ENCODE assay signal across 8 mouse cellular contexts in genomic region chr5:125407020-125407830, GRCm38 (mm10). TPM values are rescaled to one million over a fixed set of nuclear protein-coding genes. Genes with fewer than 3 reads are reported as not detected.
DNase-seq lines count a peak whose midpoint lies in the region; ATAC-seq and TF ChIP-seq lines count a peak whose summit lies in the region.

No protein-coding gene starts in this region.

- H3K27me3 ChIP-seq in heart, embryonic 11.5 days (ENCODE audit: control insufficient read depth, insufficient read depth, low read length) = no peaks in the 10 kb centered on the region
- no peaks in the 10 kb centered on the region for H3K27me3 ChIP-seq in heart, postnatal 0 days (ENCODE audit: control insufficient read depth, insufficient read depth, low read length)
- peaks cover 8% of the 10 kb centered on the region; the same call in 1 of the 2 replicates for H3K27me3 ChIP-seq in midbrain, embryonic 10.5 days (ENCODE audit: low read depth, poor library complexity, severe bottlenecking)

- WGBS in heart, embryonic 11.5 days (ENCODE audit: insufficient replicate concordance) = 54% methylated on average over 13 of the region's 13 CpGs
- WGBS in heart, postnatal 0 days = 58% methylated on average over 13 of the region's 13 CpGs
- 56% methylated on average over 13 of the region's 13 CpGs for WGBS in midbrain, embryonic 10.5 days

- H3K4me3 ChIP-seq in heart, embryonic 11.5 days (ENCODE audit: low read depth, low read length) = peak overlapping the region; percentile 70
- H3K4me3 ChIP-seq in ES-E14 (ENCODE audit: insufficient read depth in 1 of 2, low read depth in 1 of 2, low read length in 2 of 2, poor library complexity in 1 of 2, severe bottlenecking in 1 of 2) = peak overlapping the region; percentile 50 to 83
- peak overlapping the region; percentile 62 for H3K4me3 ChIP-seq in heart, postnatal 0 days (ENCODE audit: low read depth, low read length)
- H3K4me3 ChIP-seq in midbrain, embryonic 10.5 days = peak overlapping the region; percentile 61

- peak overlapping the region; percentile 70; the same call in 1 of the 2 replicates for H3K9ac ChIP-seq in heart, embryonic 11.5 days (ENCODE audit: low read depth, low read length)
- no peak overlapping the region for H3K9ac ChIP-seq in ES-E14 (ENCODE audit: insufficient read depth, low read depth, low read length, poor library complexity, severe bottlenecking)
- peak overlapping the region; percentile 70; the same call in 1 of the 2 replicates for H3K9ac ChIP-seq in heart, postnatal 0 days (replicated peaks; ENCODE audit: low read depth, low read length)

- no peak for TF ChIP-seq CTCF in heart, postnatal 0 days (IDR thresholded peaks at IDR 0.05; ENCODE audit: low read depth)

- in situ Hi-C loops in ES-E14 (cut with MboI; ENCODE audit: low sequenced_read_pairs in 2 of 2, unreplicated experiment in 2 of 2) = no loop called here

- no peak for TF ChIP-seq EP300 in heart, postnatal 0 days (IDR thresholded peaks at IDR 0.05; ENCODE audit: low read depth)

- H3K27ac ChIP-seq in heart, embryonic 11.5 days (ENCODE audit: low read depth, low read length) = peak overlapping the region; percentile 86; the same call in 1 of the 2 replicates
- no peak overlapping the region for H3K27ac ChIP-seq in ES-E14 (ENCODE audit: insufficient read depth, low read depth, low read length, poor library complexity, severe bottlenecking)
- H3K27ac ChIP-seq in heart, postnatal 0 days (ENCODE audit: low read depth) = peak overlapping the region; percentile 95
- peak overlapping the region; percentile 74 for H3K27ac ChIP-seq in midbrain, embryonic 10.5 days (replicated peaks)

- H3K4me2 ChIP-seq in heart, embryonic 11.5 days = peak overlapping the region; percentile 85
- H3K4me2 ChIP-seq in heart, postnatal 0 days (ENCODE audit: low read depth, low read length) = peak overlapping the region; percentile 70

- H3K9me3 ChIP-seq in heart, embryonic 11.5 days (replicated peaks; ENCODE audit: control insufficient read depth, low read length) = no peaks in the 10 kb centered on the region
- no peaks in the 10 kb centered on the region for H3K9me3 ChIP-seq in ES-E14 (ENCODE audit: control insufficient read depth, insufficient read depth, low read depth, low read length)
- no peaks in the 10 kb centered on the region for H3K9me3 ChIP-seq in heart, postnatal 0 days (replicated peaks; ENCODE audit: control insufficient read depth, low read length)
- H3K9me3 ChIP-seq in midbrain, embryonic 10.5 days (replicated peaks) = no peaks in the 10 kb centered on the region

- H3K36me3 ChIP-seq in heart, embryonic 11.5 days (ENCODE audit: control insufficient read depth, insufficient read depth, low read length) = no peaks in the 10 kb centered on the region
- no peaks in the 10 kb centered on the region for H3K36me3 ChIP-seq in ES-E14 (ENCODE audit: control insufficient read depth, insufficient read depth, low read length, poor library complexity, severe bottlenecking)
- no peaks in the 10 kb centered on the region for H3K36me3 ChIP-seq in heart, postnatal 0 days (replicated peaks; ENCODE audit: control insufficient read depth, insufficient read depth, low read length)
- H3K36me3 ChIP-seq in midbrain, embryonic 10.5 days = no peaks in the 10 kb centered on the region

- H3K4me1 ChIP-seq in heart, embryonic 11.5 days (ENCODE audit: control insufficient read depth, insufficient read depth, low read length) = peaks cover 13% of the 10 kb centered on the region
- peaks cover 0 to 18% of the 10 kb centered on the region in 2 experiments; a peak in 1 of 4 replicates for H3K4me1 ChIP-seq in ES-E14 (ENCODE audit: control insufficient read depth in 2 of 2, insufficient read depth in 2 of 2, low read length in 2 of 2, poor library complexity in 1 of 2)
- H3K4me1 ChIP-seq in heart, postnatal 0 days (ENCODE audit: control insufficient read depth, insufficient read depth) = peaks cover 8% of the 10 kb centered on the region; the same call in 1 of the 2 replicates
- H3K4me1 ChIP-seq in midbrain, embryonic 10.5 days = peaks cover 54% of the 10 kb centered on the region

- ATAC-seq in heart, embryonic 11.5 days (replicated peaks; ENCODE audit: insufficient number of reproducible peaks, low FRiP score, low TSS enrichment) = no peak
- ATAC-seq in heart, postnatal 0 days (ENCODE audit: insufficient read depth, low read depth) = no peak

- DNase-seq in heart, postnatal 4 days = no peak
- no peak for DNase-seq in ES-E14 (ENCODE audit: low read depth, low spot score)
- DNase-seq in heart, postnatal 0 days (ENCODE audit: low spot score) = no peak
- no peak for DNase-seq in midbrain, embryonic 10.5 days (ENCODE audit: low spot score)
- DNase-seq in right cerebral cortex, postnatal 14 days = no peak
- no peak for DNase-seq in spleen, postnatal 10 days (ENCODE audit: low spot score in 2 of 2)
- no peak for DNase-seq in layer of hippocampus, postnatal 10 days (ENCODE audit: low spot score in 2 of 2)

TF ChIP-seq in ES-E14, 5 proteins besides CTCF, POLR2A, EP300 and RAD21:
- no peak for TF ChIP-seq HCFC1 (IDR thresholded peaks at IDR 0.05; ENCODE audit: borderline replicate concordance, insufficient read depth, low read length)
- TF ChIP-seq MAFK (IDR thresholded peaks at IDR 0.05; ENCODE audit: insufficient read depth, low read depth, low read length) = no peak
- no peak for TF ChIP-seq ZC3H11A (IDR thresholded peaks at IDR 0.05; ENCODE audit: borderline replicate concordance, low read depth, low read length)
- no peak for TF ChIP-seq ZNF384 (IDR thresholded peaks at IDR 0.05; ENCODE audit: low read depth, low read length)
- no peak for TF ChIP-seq CHD2 (IDR thresholded peaks at IDR 0.05; ENCODE audit: low read depth, low read length)

RNA-seq across cellular contexts. Expression of gene Ubc, which starts 17.2 kb away (rescaled TPM):
- polyA plus RNA-seq in heart, embryonic 11.5 days (2014; fragmentation: Nextera tagmentation; extraction: Ambion mirVana) = 833 and 922 TPM in 2 replicates
- 100 to 1,000 TPM; 781 to 834 TPM for total RNA-seq in heart, postnatal 4 days (2021)
- total RNA-seq in ES-E14 (2012; rRNA removed) = 1,120 and 1,195 TPM in 2 replicates
- total RNA-seq in heart, postnatal 0 days (2014; rRNA removed; ENCODE audit: low replicate concordance) = 889 and 1,003 TPM in 2 replicates
- 742 and 892 TPM in 2 replicates for polyA plus RNA-seq in heart, postnatal 0 days (2015; fragmentation: Nextera tagmentation; extraction: Ambion mirVana)
- polyA plus RNA-seq in midbrain, embryonic 10.5 days (2016; fragmentation: Nextera tagmentation; extraction: Ambion mirVana) = 957 and 1,129 TPM in 2 replicates
- total RNA-seq in layer of hippocampus, postnatal 10 days (2021) = 100 to 1,000 TPM; 760 to 831 TPM

RNA-seq across cellular contexts. Expression of gene Gm10382, which starts 18.1 kb away (rescaled TPM):
- polyA plus RNA-seq in heart, embryonic 11.5 days (2014; fragmentation: Nextera tagmentation; extraction: Ambion mirVana) = 0.42 TPM in 1 of 2 replicates, not detected in the other
- total RNA-seq in heart, postnatal 4 days (2021) = under 1 TPM; 0.21 to 0.29 TPM
- 0.98 and 1.6 TPM in 2 replicates for total RNA-seq in ES-E14 (2012; rRNA removed)
- not detected in 2 replicates for total RNA-seq in heart, postnatal 0 days (2014; rRNA removed; ENCODE audit: low replicate concordance)
- 0.32 and 0.78 TPM in 2 replicates for polyA plus RNA-seq in heart, postnatal 0 days (2015; fragmentation: Nextera tagmentation; extraction: Ambion mirVana)
- 0.56 and 0.57 TPM in 2 replicates for polyA plus RNA-seq in midbrain, embryonic 10.5 days (2016; fragmentation: Nextera tagmentation; extraction: Ambion mirVana)
- total RNA-seq in layer of hippocampus, postnatal 10 days (2021) = under 1 TPM in 1 of 2 experiments, not detected in 1; 0.27 TPM

RNA-seq across cellular contexts. Expression of gene Dhx37, which starts 26.7 kb away (rescaled TPM):
- 9.9 and 10.6 TPM in 2 replicates for polyA plus RNA-seq in heart, embryonic 11.5 days (2014; fragmentation: Nextera tagmentation; extraction: Ambion mirVana)
- 10 to 100 TPM; 13.6 to 14.6 TPM for total RNA-seq in heart, postnatal 4 days (2021)
- 24.7 and 26.3 TPM in 2 replicates for total RNA-seq in ES-E14 (2012; rRNA removed)
- total RNA-seq in heart, postnatal 0 days (2014; rRNA removed; ENCODE audit: low replicate concordance) = 5.9 and 16.2 TPM in 2 replicates
- polyA plus RNA-seq in heart, postnatal 0 days (2015; fragmentation: Nextera tagmentation; extraction: Ambion mirVana) = 5.5 and 6.8 TPM in 2 replicates
- 17.4 and 21.2 TPM in 2 replicates for polyA plus RNA-seq in midbrain, embryonic 10.5 days (2016; fragmentation: Nextera tagmentation; extraction: Ambion mirVana)
- 10 to 100 TPM; 13.3 TPM for total RNA-seq in layer of hippocampus, postnatal 10 days (2021)

RNA-seq across cellular contexts. Expression of gene Bri3bp, which starts 34.1 kb away (rescaled TPM):
- 30.8 and 32.7 TPM in 2 replicates for polyA plus RNA-seq in heart, embryonic 11.5 days (2014; fragmentation: Nextera tagmentation; extraction: Ambion mirVana)
- total RNA-seq in heart, postnatal 4 days (2021) = 10 to 100 TPM; 55.8 to 56.3 TPM
- 52.7 and 80.5 TPM in 2 replicates for total RNA-seq in ES-E14 (2012; rRNA removed)
- total RNA-seq in heart, postnatal 0 days (2014; rRNA removed; ENCODE audit: low replicate concordance) = 27.8 and 41.5 TPM in 2 replicates
- polyA plus RNA-seq in heart, postnatal 0 days (2015; fragmentation: Nextera tagmentation; extraction: Ambion mirVana) = 59.2 and 65.8 TPM in 2 replicates
- polyA plus RNA-seq in midbrain, embryonic 10.5 days (2016; fragmentation: Nextera tagmentation; extraction: Ambion mirVana) = 49.2 and 54.7 TPM in 2 replicates
- 10 to 100 TPM; 82.6 to 87.9 TPM for total RNA-seq in layer of hippocampus, postnatal 10 days (2021)
